Mouse (Mus musculus) CD4-positive helper T cell, adult 2 months (primary cell): ENCODE measurements around the gene Prss27.
A peak's percentile ranks its signal among the peaks of the same experiment; 100 is the strongest.

ENCODE experiments used
- DNase-seq: peaks from one replicate; pipeline ENCODE4 v3.0.0-alpha.2; 2012; ENCODE audit warnings: low read depth, missing footprints, low spot score

Prss27 gene

GRCm38 (mm10) chr17:24037844-24038243 is at the start of gene Prss27:
Gene Prss27, plus strand, starts transcription at chr17:24038144.
- no peak for DNase-seq

- no peak for DNase-seq
These were observed 48.1 kb upstream of the Prss27 start for GRCm38 (mm10) chr17:23989802-23990201.

- peak; percentile 11 for DNase-seq
These were observed 45.0 kb upstream of the Prss27 start for GRCm38 (mm10) chr17:23992789-23993553.

- DNase-seq, result peak; percentile 91
These were observed 44.1 kb upstream of the Prss27 start for GRCm38 (mm10) chr17:23993559-23994428.

GRCm38 (mm10) chr17:23994667-23995066 is 43.3 kb upstream of the Prss27 start:
- no peak for DNase-seq

GRCm38 (mm10) chr17:23995421-23995820 is 42.5 kb upstream of the Prss27 start:
- no peak for DNase-seq

GRCm38 (mm10) chr17:23997901-23998300 is 40.0 kb upstream of the Prss27 start, which contains the start of gene Prss22:
Gene Prss22, minus strand, starts transcription at chr17:23998100.
- DNase-seq, result no peak

GRCm38 (mm10) chr17:23998383-23998782 is 39.6 kb upstream of the Prss27 start:
- DNase-seq, result no peak

GRCm38 (mm10) chr17:24000404-24000803 is 37.5 kb upstream of the Prss27 start:
- DNase-seq, result no peak

- no peak for DNase-seq
These were observed 33.8 kb upstream of the Prss27 start for GRCm38 (mm10) chr17:24004071-24004665.

GRCm38 (mm10) chr17:24005049-24005448 is 32.9 kb upstream of the Prss27 start:
- no peak for DNase-seq

- DNase-seq, result no peak
These were observed 31.0 kb upstream of the Prss27 start for GRCm38 (mm10) chr17:24006930-24007329.

- DNase-seq, result no peak
These were observed 30.6 kb upstream of the Prss27 start for GRCm38 (mm10) chr17:24007391-24007790.

GRCm38 (mm10) chr17:24008105-24008504 is 29.8 kb upstream of the Prss27 start:
- no peak for DNase-seq

GRCm38 (mm10) chr17:24009617-24010016 is 28.3 kb upstream of the Prss27 start:
- no peak for DNase-seq

- no peak for DNase-seq
These were observed 25.0 kb upstream of the Prss27 start for GRCm38 (mm10) chr17:24012921-24013320.

GRCm38 (mm10) chr17:24014433-24014965 is 23.4 kb upstream of the Prss27 start:
- DNase-seq, result no peak

- DNase-seq, result no peak
These were observed 22.2 kb upstream of the Prss27 start for GRCm38 (mm10) chr17:24015727-24016126.

- no peak for DNase-seq
These were observed 17.2 kb upstream of the Prss27 start for GRCm38 (mm10) chr17:24020696-24021095.

- DNase-seq, result no peak
These were observed 16.4 kb upstream of the Prss27 start for GRCm38 (mm10) chr17:24021375-24022199.

- no peak for DNase-seq
These were observed 8.5 kb upstream of the Prss27 start for GRCm38 (mm10) chr17:24029477-24029876.
